Mouse (Mus musculus): ENCODE measurements around the gene Cygb.
A peak's percentile ranks its signal among the peaks of the same experiment; 100 is the strongest.
"Not testable (repeated sequence)": the region's sequence is repeated elsewhere in the genome, so short reads cannot be mapped to it uniquely, and the experiment has no call there.

Gene Cygb

GRCm38 (mm10) chr11:116641731-116642130, 12.4 kb downstream of the Cygb start:
- DNase-seq (ENCODE audit: low read depth, low spot score) = no peak

GRCm38 (mm10) chr11:116641168-116641567, 12.9 kb downstream of the Cygb start:
- no peak for DNase-seq (ENCODE audit: low read depth, low spot score)

GRCm38 (mm10) chr11:116636607-116637006, 17.5 kb downstream of the Cygb start:
- DNase-seq (ENCODE audit: low read depth, low spot score) = not testable (repeated sequence)

DNA sequence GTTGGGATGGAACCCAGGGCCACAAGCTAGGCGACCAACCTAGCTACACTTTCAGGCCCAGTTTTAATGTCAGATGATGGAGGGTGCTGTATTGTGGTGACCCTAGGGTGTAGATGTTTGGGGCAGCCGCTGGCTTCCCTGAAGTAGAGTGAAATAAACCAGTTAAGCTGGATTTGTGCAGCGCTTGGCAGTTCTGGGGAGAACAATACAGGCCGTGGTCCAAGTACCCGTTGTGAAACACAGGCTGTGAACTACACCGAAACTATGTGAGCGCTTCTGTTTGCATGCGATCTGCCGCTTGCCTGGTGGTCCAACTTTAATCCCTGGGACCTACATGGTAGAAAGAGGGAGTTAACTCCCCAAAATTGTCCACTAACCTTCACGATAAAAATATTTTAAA, 21.2 kb downstream of the Cygb start:
- DNase-seq (ENCODE audit: low read depth, low spot score) = no peak

DNA sequence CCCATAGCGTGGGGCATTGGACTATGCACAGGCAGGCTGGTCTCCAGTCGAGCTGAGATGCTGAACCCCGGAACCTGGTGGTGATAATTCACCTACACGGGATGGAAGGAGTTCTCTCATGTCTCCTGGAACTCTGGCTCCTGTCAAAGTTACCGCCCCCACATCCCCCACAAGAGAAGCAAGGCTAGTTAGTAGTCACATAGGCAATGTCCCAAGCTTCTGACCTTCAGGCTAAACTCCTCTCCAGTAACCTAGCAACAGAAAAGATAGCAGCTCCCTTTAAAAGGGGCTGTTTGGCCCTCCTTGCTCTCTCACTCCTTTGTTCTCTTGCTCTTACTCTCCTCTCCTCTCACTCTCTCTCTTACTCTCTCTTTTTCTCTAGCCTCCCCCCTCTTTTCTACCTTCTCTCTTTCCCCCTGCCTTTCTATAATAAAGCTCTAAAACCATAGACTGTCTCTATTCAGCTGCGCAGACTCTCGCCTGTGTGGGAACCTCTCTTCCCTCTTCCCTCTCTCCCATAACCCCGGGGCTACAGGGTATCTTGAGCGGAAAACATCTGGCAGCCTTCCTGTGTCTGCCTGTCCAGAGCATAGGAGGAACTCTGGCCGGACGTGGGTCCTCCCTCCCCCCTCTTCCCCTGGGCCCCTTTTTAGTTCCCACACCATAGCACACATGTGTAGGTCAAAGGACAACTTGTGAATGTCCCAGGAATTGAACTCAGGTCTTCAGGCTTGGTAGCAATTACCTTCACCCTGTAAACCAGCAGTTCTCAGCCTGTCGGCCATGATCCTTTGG, 23.7 kb downstream of the Cygb start:
- no peak for DNase-seq (ENCODE audit: low read depth, low spot score)

- no peak for DNase-seq (ENCODE audit: low read depth, low spot score)
These were observed 24.6 kb downstream of the Cygb start for GRCm38 (mm10) chr11:116629472-116629871.

DNA sequence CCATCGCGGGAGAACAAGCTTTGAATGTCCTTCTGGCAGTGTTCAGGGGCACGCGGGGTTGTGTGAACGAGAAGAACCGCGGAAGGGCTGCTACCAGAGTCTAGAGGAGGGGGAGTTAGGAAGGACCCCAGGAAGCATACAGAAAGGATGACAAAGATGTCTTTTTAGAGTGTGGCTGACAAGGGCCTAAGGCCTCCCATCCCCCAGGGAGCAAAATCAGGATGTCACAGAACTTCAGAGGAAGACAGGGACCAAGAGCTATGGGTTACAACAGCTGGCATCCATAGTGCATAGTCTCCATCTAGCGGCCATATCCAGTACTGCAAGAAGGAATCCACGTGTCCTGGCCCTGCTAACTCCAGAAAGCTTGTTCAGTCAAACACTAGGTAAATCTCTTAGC, 25.4 kb downstream of the Cygb start:
- DNase-seq (ENCODE audit: low read depth, low spot score) = peak; percentile 91

GRCm38 (mm10) chr11:116627072-116628020, 26.8 kb downstream of the Cygb start:
- no peak for DNase-seq (ENCODE audit: low read depth, low spot score)

DNA sequence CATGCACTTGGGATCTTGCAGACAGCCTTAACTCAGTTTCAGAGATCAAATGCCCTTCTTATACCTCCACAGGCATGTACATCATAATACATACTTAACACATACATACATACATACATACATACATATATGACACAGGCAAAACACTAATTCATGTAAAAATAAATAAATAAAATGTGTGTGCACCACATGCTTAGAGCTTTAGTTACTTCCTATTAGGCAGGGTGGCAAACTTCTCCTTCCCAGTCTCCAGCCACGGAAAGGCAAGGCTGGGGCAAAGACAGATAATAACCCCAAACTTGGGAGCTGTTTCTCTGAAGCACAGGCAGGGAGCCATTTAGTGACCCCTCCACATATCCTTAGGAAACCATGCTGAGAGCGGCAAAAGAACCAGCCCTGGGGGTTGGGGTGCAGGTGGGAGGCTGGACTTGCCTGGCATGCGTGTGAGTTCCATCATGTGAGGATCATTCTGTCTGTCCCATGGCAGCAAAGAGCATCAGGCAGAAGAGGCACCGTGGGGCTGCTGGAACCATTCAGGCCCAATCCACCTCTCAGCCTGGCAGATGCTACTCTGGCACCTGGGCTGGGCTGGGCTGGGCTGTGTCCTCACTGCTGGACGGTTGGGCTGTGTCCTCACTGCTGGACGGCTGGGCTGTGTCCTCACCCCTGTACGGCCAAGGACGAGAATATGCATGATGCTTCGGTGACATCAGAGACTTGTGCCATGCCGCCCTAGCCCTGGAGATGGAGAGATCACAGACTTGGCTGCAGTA, 27.6 kb downstream of the Cygb start, which contains the start of gene Rhbdf2:
Gene Rhbdf2 (minus strand): TSS at position 721 of the 773 bp plus-strand sequence.
- no peak for DNase-seq (ENCODE audit: low read depth, low spot score)

DNA sequence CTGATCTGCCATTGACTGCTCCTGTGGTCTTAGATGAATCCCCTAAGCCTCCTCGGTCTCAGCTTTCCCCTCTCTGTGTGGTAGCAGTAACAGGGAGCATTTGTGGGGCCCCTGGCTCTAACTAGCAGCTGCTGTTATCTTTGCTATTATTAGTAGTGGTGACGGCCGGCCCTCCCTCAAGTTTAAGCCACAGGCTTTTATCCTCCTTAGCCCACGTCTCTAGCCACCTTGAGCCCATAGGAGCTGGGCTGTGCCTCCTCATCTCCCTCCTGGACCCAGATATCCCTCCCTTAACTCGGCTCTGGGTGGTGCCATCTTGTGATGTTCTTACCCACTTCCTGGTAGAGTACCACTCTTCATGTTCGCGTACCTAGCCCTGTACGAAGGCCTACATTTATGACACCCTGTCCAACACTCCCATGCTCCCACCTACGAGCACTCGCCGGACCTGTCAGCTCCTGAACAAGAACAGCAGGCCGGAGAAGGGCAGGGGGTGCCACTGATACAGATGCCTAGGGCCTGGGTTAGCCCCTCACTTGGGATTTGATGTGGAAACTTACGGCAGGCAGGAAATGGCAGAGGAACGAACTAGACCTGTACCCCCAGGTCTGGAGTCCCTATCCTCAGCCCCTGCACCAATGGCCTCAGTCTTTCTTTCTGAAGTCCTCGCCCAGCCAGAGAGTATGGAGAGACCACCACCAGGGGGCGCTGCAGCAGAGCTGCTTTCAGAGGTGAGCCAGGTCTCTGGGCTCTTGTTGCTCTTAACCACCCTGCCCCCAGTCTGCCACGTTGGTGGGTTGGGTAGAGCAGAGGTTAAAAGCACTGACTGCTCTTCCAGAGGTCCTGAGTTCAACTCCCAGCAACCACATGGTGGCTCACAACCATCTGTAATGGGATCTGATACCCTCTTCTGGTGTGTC, 28.8 kb downstream of the Cygb start:
- peak; percentile 64 for DNase-seq (ENCODE audit: low read depth, low spot score)

DNA sequence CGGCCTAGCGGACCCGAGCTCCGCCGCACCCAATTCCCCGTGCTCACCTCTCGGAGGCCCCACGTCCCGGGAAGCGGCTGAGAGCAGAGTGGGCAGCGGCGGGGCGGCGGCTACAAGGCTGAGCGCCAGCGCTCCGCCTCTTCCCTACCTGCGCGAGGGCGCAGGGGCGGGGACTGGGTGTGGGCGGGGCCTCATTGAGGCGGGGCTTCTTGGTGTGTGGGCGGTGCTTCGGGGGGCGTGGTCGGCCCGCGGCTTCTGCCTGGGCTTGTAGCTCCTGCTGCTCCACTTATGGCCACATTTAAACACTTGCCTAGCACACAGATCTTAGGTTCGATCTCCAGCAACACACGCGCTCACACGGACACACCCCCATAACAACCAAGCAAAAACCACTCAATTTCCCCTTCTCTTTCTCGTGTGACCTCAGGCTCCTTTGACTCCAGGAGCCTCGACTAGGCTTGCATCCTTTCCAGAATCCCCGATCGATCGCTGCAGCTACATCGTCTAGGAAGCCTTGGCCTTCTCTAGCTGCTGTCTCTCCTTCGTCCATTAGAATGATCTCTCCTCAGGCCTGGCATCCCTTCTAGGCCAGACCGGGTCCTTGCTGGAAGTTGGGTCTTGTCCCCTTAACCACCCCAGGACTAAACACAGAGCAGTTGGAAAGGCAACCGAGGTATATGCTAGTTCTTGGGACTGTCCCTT, 29.8 kb downstream of the Cygb start:
- DNase-seq (ENCODE audit: low read depth, low spot score) = peak; percentile 82

GRCm38 (mm10) chr11:116623281-116624124, 30.6 kb downstream of the Cygb start:
- no peak for DNase-seq (ENCODE audit: low read depth, low spot score)

DNA sequence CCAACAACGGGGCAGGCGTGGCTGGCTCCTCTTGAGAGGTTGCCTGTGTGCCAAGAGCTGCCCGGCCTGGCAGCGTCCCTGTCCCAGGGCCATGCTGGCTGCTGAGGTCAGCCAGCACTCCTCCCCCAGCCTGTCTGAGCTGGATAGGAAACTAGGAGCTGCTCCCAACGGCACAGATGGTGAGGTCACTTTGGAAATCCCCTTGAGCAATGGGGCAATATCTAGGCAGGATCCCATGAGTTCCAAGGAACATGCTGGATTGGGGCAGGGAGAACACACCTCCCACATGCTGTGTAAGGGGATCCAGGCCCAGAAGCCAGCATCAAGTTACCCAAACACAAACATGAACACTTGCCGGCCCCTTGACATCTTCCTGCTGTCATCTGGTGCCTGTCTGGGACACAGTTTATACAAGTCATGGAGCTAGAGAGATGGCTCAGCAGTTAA, 32.8 kb downstream of the Cygb start:
- DNase-seq (ENCODE audit: low read depth, low spot score) = peak; percentile 58

- DNase-seq (ENCODE audit: low read depth, low spot score) = no peak
These were observed 33.4 kb downstream of the Cygb start for GRCm38 (mm10) chr11:116620559-116621253.

DNA sequence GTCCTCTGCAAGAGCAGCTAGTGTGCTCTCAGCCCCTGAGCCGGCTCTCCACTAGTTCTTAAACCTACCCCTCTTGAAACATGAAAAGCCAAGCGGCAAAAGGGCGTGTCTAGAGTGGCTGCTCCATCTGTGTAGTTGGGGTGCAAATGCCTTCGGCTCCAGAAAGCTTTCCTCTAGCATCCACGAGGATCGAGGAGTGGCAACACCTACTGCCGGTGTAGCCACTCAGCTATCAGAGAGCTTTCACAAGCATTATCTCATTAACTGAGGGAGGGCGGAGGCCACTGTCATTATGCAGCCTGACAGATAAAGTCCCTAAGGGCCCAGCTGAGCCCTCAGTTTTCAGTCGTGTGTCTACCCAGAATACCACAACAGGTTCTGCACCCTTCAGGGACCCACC, 34.0 kb downstream of the Cygb start:
- no peak for DNase-seq (ENCODE audit: low read depth, low spot score)

DNA sequence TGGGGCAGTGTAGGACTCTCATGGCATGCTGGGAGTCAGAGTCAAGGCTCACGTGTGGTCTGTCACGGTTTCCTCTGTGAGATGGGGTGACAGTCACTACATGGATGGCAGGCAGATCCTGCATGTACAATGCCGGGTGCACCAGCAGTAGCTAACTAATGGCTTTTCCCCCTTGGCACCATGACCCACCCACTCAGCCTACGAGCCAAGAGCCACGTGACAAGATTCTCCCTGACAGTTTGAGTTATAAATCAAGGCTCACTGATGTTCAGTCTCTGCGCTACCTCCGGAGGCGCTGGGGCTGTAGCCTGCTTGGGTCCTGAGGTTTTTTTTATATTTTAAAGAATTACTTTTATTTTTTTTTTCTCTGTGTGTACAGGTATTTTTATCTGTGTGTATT, 34.6 kb downstream of the Cygb start:
- DNase-seq (ENCODE audit: low read depth, low spot score) = no peak

GRCm38 (mm10) chr11:116619156-116619555, 35.0 kb downstream of the Cygb start:
- DNase-seq (ENCODE audit: low read depth, low spot score) = no peak

DNA sequence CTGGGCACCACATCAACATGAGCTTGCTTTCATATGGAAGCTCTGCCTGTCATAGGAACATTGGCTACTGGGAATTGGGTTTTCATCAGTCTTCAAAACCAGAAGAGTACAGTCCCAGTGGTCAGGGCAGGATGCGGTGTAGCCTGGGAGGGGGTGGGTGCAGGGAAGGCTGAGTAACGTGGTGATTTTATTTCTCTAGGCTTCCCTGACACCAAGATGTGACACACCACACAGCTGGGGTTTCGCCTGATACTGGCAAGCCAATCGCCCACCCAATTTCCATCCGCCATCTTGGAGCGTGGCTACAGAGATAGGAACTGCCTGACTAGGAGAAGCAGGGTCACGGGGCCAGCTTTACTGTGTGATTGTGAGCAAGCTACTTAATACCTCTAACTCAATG, 35.4 kb downstream of the Cygb start:
- DNase-seq (ENCODE audit: low read depth, low spot score) = no peak

All from mesoderm, embryonic 11.5 days (tissue).